Mouse (Mus musculus): ENCODE results near the gene Lekr1.

DNA sequence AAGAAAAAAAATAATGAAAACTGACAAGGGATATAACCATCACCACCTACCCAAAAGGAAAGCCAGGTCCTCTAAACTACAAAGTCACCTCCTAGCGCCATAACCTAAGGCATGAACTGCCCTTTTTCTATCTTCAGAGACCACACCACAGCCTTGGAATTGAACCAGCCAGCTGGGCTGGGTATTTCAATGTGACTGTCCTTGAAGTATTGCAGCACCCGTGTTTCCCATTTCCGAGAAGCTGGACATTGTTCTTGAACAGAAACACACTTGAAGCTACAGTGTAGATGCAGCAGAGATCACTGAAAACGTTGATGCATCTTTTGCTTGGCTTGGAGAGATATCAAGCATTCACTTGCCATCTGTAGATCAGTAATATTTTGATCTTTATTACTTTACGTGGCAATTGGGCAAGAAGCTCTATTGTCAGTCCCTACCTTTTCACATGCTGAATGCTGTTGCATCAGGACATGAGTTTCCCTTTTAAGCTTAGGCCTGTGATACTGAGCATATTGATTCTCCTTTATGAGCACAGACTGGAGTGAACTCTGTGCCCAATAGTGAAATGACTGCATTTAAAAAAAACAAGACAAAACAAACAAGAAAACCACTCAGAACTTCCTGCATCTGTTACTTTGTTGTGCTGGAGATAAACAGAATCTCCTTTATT is 176.6 kb downstream of the Lekr1 start:
- no peak for TF ChIP-seq CTCF (IDR thresholded peaks at IDR 0.05; ENCODE audit: borderline replicate concordance, insufficient read depth, low read depth, low read length)
- no peak for TF ChIP-seq POLR2A (IDR thresholded peaks at IDR 0.05; ENCODE audit: borderline replicate concordance, insufficient read depth, low read length)

Data from cerebellum, adult 2 months (tissue).